Mouse (Mus musculus): ENCODE data around the gene Urod. TPM values are rescaled to one million over a fixed set of nuclear protein-coding genes. Genes with fewer than 3 reads are reported as not detected.

The Urod gene
- total RNA-seq, 2 experiments from 2014 or later: 28.2 to 30.7 TPM

GRCm38 (mm10) chr4:116999513-117000154 is 5.4 kb upstream of the Urod start:
- DNase-seq: no peak
- intact Hi-C loops (cut with DNase I): loop anchor here (5.0 to 10.0 kb wide), 2 partner anchors 143 to 855 kb away; no protein-coding TSS in a partner anchor

- DNase-seq: peak; percentile 77
- intact Hi-C loops (cut with DNase I): loop anchor here (10.0 kb wide), 1 partner anchor 851 kb away; no protein-coding TSS in a partner anchor
Observed at GRCm38 (mm10) chr4:116995798-116996135, 1.6 kb upstream of the Urod start.

- intact Hi-C loops (cut with DNase I): loop anchor here (10.0 kb wide), 1 partner anchor 850 kb away; no protein-coding TSS in a partner anchor
- DNase-seq: peak; percentile 71
Observed at GRCm38 (mm10) chr4:116995131-116995797, 1.1 kb upstream of the Urod start, which contains the start of gene Hectd3. Gene Hectd3, plus strand, starts transcription at chr4:116995317.

- intact Hi-C loops (cut with DNase I): loop anchor here (5.0 to 10.0 kb wide), 2 partner anchors 274 to 847 kb away; no protein-coding TSS in a partner anchor
- DNase-seq: peak; percentile 84
Observed at GRCm38 (mm10) chr4:116991366-116991765, 2.8 kb downstream of the Urod start.

- intact Hi-C loops (cut with DNase I): loop anchor here (5.0 to 10.0 kb wide), 2 partner anchors 272 to 845 kb away; no protein-coding TSS in a partner anchor
- no peak for DNase-seq
Observed at GRCm38 (mm10) chr4:116989731-116990130, 4.5 kb downstream of the Urod start.

GRCm38 (mm10) chr4:116987122-116987456 is 7.1 kb downstream of the Urod start:
- intact Hi-C loops (cut with DNase I): loop anchor here (2.0 kb wide), 1 partner anchor 158 kb away; no protein-coding TSS in a partner anchor

GRCm38 (mm10) chr4:116986400-116987121 is 7.7 kb downstream of the Urod start:
- intact Hi-C loops (cut with DNase I): loop anchor here (2.0 kb wide), 1 partner anchor 158 kb away; no protein-coding TSS in a partner anchor
- DNase-seq: peak; percentile 92

More at GRCm38 (mm10) chr4:116987122-116987456, 7.1 kb downstream of the Urod start:
- DNase-seq: no peak

GRCm38 (mm10) chr4:116985681-116986080 is 8.5 kb downstream of the Urod start:
- intact Hi-C loops (cut with DNase I): loop anchor here (2.0 kb wide), 1 partner anchor 157 kb away; no protein-coding TSS in a partner anchor
- DNase-seq: no peak

GRCm38 (mm10) chr4:116976503-116976902 is 17.7 kb downstream of the Urod start:
- intact Hi-C loops (cut with DNase I): no loop called here
- DNase-seq: no peak

GRCm38 (mm10) chr4:116954951-116955350 is 39.3 kb downstream of the Urod start:
- intact Hi-C loops (cut with DNase I): no loop called here
- DNase-seq: no peak

- intact Hi-C loops (cut with DNase I): no loop called here
- DNase-seq: no peak
Observed at GRCm38 (mm10) chr4:116951642-116952041, 42.6 kb downstream of the Urod start.

GRCm38 (mm10) chr4:116944055-116944454 is 50.2 kb downstream of the Urod start:
- intact Hi-C loops (cut with DNase I): no loop called here
- no peak for DNase-seq

- intact Hi-C loops (cut with DNase I): no loop called here
- no peak for DNase-seq
Observed at GRCm38 (mm10) chr4:116942695-116943094, 51.5 kb downstream of the Urod start.

Other genes with a start within 250 kb of the Urod start
- 10 to 100 TPM; 18.1 to 18.9 TPM for gene Toe1, start 186.8 kb downstream of the Urod start, total RNA-seq (2021)
- gene Mutyh, start 186.7 kb downstream of the Urod start, total RNA-seq (2021): 1 to 10 TPM; 3.8 to 3.9 TPM
- gene Hpdl, start 172.7 kb downstream of the Urod start, total RNA-seq (2021): under 1 TPM; 0.82 to 0.83 TPM
- 10 to 100 TPM; 14.0 to 14.5 TPM for gene Zswim5, start 117.0 kb downstream of the Urod start, total RNA-seq (2021)
- gene Hectd3, start 904 bp upstream of the Urod start, total RNA-seq (2021): 10 to 100 TPM; 60.7 to 61.1 TPM
- 10 to 100 TPM; 27.0 to 30.2 TPM for gene Eif2b3, start 25.0 kb upstream of the Urod start, total RNA-seq (2021)
- 1 to 10 TPM; 5.8 to 6.5 TPM for gene Ptch2, start 101.7 kb upstream of the Urod start, total RNA-seq (2021)
- 1 to 10 TPM; 8.0 to 8.4 TPM for gene Btbd19, start 131.3 kb upstream of the Urod start, total RNA-seq (2021)
- under 1 TPM; 0.52 to 0.58 TPM for gene Tctex1d4, start 132.4 kb upstream of the Urod start, total RNA-seq (2021)
- 10 to 100 TPM; 19.4 to 21.4 TPM for gene Plk3, start 139.6 kb upstream of the Urod start, total RNA-seq (2021)
- gene Rps8, start 161.8 kb upstream of the Urod start, total RNA-seq (2021): 100 to 1,000 TPM; 774 to 852 TPM
- 1 to 10 TPM; 4.0 to 5.0 TPM for gene Kif2c, start 188.2 kb upstream of the Urod start, total RNA-seq (2021)